Mouse (Mus musculus): ENCODE results near the gene Megf9. TPM values are rescaled to one million over a fixed set of nuclear protein-coding genes. Genes with fewer than 3 reads are reported as not detected.

Megf9 gene
- polyA plus RNA-seq, 1 experiment from 2014 or later, result 4.7 TPM

DNA sequence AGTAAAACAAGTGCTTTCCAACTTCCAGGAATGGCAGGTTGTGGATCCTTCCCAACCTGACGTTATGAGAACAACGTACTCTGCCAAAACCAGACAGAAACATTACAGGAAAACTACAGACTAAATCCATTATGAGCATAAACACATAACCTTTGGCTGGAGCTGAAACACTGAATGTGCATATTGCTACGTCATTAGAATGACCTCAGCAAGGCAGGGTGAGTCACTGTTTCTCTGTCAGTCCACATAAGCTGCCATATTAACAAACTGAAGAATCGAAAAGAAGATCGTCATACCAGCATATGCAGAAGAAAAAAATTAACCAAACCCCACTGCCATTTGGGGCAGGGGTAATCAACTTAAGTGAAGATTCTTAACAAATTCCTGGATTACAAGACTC is 148.6 kb downstream of the Megf9 start:
- no peaks in the 10 kb centered on the region for H3K9me3 ChIP-seq (replicated peaks)
- no peak overlapping the region for H3K4me2 ChIP-seq
- no peak for ATAC-seq (ENCODE audit: insufficient read depth)
- no peaks in the 10 kb centered on the region for H3K4me1 ChIP-seq (replicated peaks)
- no peaks in the 10 kb centered on the region for H3K27me3 ChIP-seq
- H3K36me3 ChIP-seq (replicated peaks), result no peaks in the 10 kb centered on the region
- no peak overlapping the region for H3K27ac ChIP-seq (replicated peaks)
- 82% methylated on average over 5 of the region's 5 CpGs for WGBS (ENCODE audit: insufficient replicate concordance)
- H3K9ac ChIP-seq, result no peak overlapping the region
- no peak overlapping the region for H3K4me3 ChIP-seq (replicated peaks)

DNA sequence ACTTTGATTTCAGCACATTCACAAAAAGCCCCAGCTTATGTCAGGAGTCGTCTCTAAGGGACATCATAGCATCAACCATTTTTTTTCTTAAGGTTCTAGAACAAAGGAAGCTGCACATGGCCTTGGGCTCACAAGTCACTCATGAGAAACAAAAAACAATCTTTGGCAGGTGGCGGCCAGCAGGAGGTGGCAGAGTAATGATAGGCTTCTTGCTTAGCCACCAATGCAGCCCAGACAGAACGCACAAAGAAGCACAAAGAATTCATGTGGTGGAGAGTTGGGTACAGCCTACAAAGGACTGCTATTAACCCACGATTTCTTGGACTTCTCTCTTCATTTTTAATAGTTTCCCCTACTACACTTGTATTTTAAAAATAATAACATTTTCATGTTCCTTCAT is 157.4 kb downstream of the Megf9 start:
- no peaks in the 10 kb centered on the region; the same call in 1 of the 2 replicates for H3K36me3 ChIP-seq (replicated peaks)
- H3K4me2 ChIP-seq, result no peak overlapping the region
- ATAC-seq (ENCODE audit: insufficient read depth), result no peak
- no peaks in the 10 kb centered on the region for H3K4me1 ChIP-seq (replicated peaks)
- WGBS (ENCODE audit: insufficient replicate concordance), result 64% methylated on average over 4 of the region's 4 CpGs
- no peak overlapping the region for H3K9ac ChIP-seq
- H3K27ac ChIP-seq (replicated peaks), result no peak overlapping the region
- H3K9me3 ChIP-seq (replicated peaks), result no peaks in the 10 kb centered on the region
- no peaks in the 10 kb centered on the region for H3K27me3 ChIP-seq
- no peak overlapping the region for H3K4me3 ChIP-seq (replicated peaks)

Other genes with a start within 250 kb of the Megf9 start
- gene Cdk5rap2, start 124.6 kb downstream of the Megf9 start, polyA plus RNA-seq (2015; fragmentation: Nextera tagmentation; extraction: Ambion mirVana), result 5.8 and 6.5 TPM in 2 replicates